Mouse (Mus musculus): ENCODE measurements around the gene 1700001C02Rik.
A peak's percentile ranks its signal among the peaks of the same experiment; 100 is the strongest.

The 1700001C02Rik gene

GRCm38 (mm10) chr5:30496821-30497220 is 31.0 kb downstream of the 1700001C02Rik start:
- DNase-seq, result no peak

- no peak for DNase-seq
Observed at GRCm38 (mm10) chr5:30497299-30497698, 31.5 kb downstream of the 1700001C02Rik start.

GRCm38 (mm10) chr5:30513111-30513510 is 47.3 kb downstream of the 1700001C02Rik start:
- DNase-seq, result no peak

GRCm38 (mm10) chr5:30516376-30516775 is 50.5 kb downstream of the 1700001C02Rik start:
- DNase-seq, result peak; percentile 51

GRCm38 (mm10) chr5:30518108-30518507 is 52.3 kb downstream of the 1700001C02Rik start:
- DNase-seq, result no peak

- DNase-seq, result no peak
Observed at GRCm38 (mm10) chr5:30518547-30518946, 52.7 kb downstream of the 1700001C02Rik start.

GRCm38 (mm10) chr5:30519494-30519893 is 53.6 kb downstream of the 1700001C02Rik start:
- no peak for DNase-seq

GRCm38 (mm10) chr5:30520214-30520732 is 54.4 kb downstream of the 1700001C02Rik start:
- no peak for DNase-seq

- DNase-seq, result no peak
Observed at GRCm38 (mm10) chr5:30522406-30522805, 56.6 kb downstream of the 1700001C02Rik start.

GRCm38 (mm10) chr5:30523131-30523530 is 57.3 kb downstream of the 1700001C02Rik start:
- DNase-seq, result no peak

GRCm38 (mm10) chr5:30524213-30524612 is 58.4 kb downstream of the 1700001C02Rik start:
- no peak for DNase-seq

GRCm38 (mm10) chr5:30525920-30526836 is 60.3 kb downstream of the 1700001C02Rik start:
- DNase-seq, result no peak

GRCm38 (mm10) chr5:30527129-30527528 is 61.3 kb downstream of the 1700001C02Rik start:
- no peak for DNase-seq

GRCm38 (mm10) chr5:30528906-30529305 is 63.1 kb downstream of the 1700001C02Rik start:
- DNase-seq, result no peak
